Mouse (Mus musculus) brain, adult 2 months (tissue): Measurements from ENCODE around the gene Trpv4.

Experiments
- DNase-seq: peaks from one replicate; pipeline ENCODE4 v3.0.0; 2011; ENCODE audit warnings: low read depth, low spot score

Trpv4 gene

GRCm38 (mm10) chr5:114658255-114658654 lies at the start of gene Trpv4:
Gene Trpv4 (minus strand): TSS chr5:114658421.
- no peak for DNase-seq

- peak; percentile 98 for DNase-seq
These were observed 49.2 kb upstream of the Trpv4 start, which contains the start of gene Tchp for GRCm38 (mm10) chr5:114707265-114708068. Gene Tchp (plus strand): TSS chr5:114707760.

GRCm38 (mm10) chr5:114702403-114703392 lies 44.5 kb upstream of the Trpv4 start:
- peak; percentile 50 for DNase-seq

- DNase-seq = peak; percentile 37
These were observed 40.8 kb upstream of the Trpv4 start for GRCm38 (mm10) chr5:114699015-114699414.

- peak; percentile 95 for DNase-seq
These were observed 40.0 kb upstream of the Trpv4 start for GRCm38 (mm10) chr5:114698044-114698746.

- DNase-seq = no peak
These were observed 38.7 kb upstream of the Trpv4 start for GRCm38 (mm10) chr5:114696939-114697338.

GRCm38 (mm10) chr5:114695775-114696174 lies 37.6 kb upstream of the Trpv4 start:
- no peak for DNase-seq

- peak; percentile 97 for DNase-seq
These were observed 32.7 kb upstream of the Trpv4 start, which contains the start of gene Gltp for GRCm38 (mm10) chr5:114690633-114691567. Gene Gltp (minus strand): TSS chr5:114690984.

GRCm38 (mm10) chr5:114689700-114690366 lies 31.6 kb upstream of the Trpv4 start:
- DNase-seq = peak; percentile 24

- DNase-seq = peak; percentile 79
These were observed 30.5 kb upstream of the Trpv4 start for GRCm38 (mm10) chr5:114688703-114689102.

- no peak for DNase-seq
These were observed 29.7 kb upstream of the Trpv4 start for GRCm38 (mm10) chr5:114687901-114688300.

- no peak for DNase-seq
These were observed 28.5 kb upstream of the Trpv4 start for GRCm38 (mm10) chr5:114686726-114687210.

- DNase-seq = no peak
These were observed 27.8 kb upstream of the Trpv4 start for GRCm38 (mm10) chr5:114685986-114686385.

- peak; percentile 84 for DNase-seq
These were observed 23.5 kb upstream of the Trpv4 start for GRCm38 (mm10) chr5:114681717-114682116.

- DNase-seq = no peak
These were observed 22.6 kb upstream of the Trpv4 start for GRCm38 (mm10) chr5:114680676-114681285.

GRCm38 (mm10) chr5:114679841-114680591 lies 21.8 kb upstream of the Trpv4 start:
- peak; percentile 90 for DNase-seq

- DNase-seq = no peak
These were observed 16.4 kb upstream of the Trpv4 start for GRCm38 (mm10) chr5:114674594-114674993.

- DNase-seq = no peak
These were observed 14.9 kb upstream of the Trpv4 start for GRCm38 (mm10) chr5:114673114-114673513.
